Mouse (Mus musculus): ENCODE measurements around the gene Ncam1.

DNA sequence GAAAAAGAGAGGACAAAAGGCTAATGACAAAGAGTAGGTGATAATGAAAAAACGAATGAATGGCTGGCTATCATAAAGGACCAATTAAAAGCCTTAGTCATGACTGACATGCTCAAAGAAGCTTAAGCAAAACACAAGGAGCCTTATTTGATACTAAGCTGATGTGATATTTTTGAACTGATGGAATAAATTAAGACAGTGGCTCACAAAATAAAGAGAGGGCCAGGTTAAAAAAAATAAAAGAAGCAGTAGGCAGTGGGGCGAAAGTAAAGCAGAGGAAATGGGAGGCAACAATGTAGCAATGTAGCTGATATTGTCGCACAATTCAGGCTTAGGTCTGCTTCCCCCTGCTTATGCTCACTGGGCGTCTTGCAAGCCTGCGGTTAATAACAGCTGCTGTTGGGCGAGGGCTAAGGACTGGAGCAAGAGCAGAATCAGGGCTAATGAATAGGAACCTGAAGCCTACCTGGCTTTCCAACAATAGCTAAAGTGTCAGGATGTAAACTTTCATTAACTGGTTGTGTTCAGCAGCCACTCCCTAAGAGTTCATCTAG lies 126.0 kb downstream of the Ncam1 start:
- TF ChIP-seq EP300 (IDR thresholded peaks at IDR 0.05; ENCODE audit: low read length) (no peak), HCFC1 (IDR thresholded peaks at IDR 0.05; ENCODE audit: low read depth, low read length) (no peak), POLR2A (IDR thresholded peaks at IDR 0.05; ENCODE audit: low read depth, low read length) (no peak), RAD21 (IDR thresholded peaks at IDR 0.05; ENCODE audit: low read depth, low read length) (no peak), CTCF (conservative IDR thresholded peaks at IDR 0.05 in 1 of 2, IDR thresholded peaks at IDR 0.05 in 1 of 2; ENCODE audit: low read depth in 2 of 2, low read length in 2 of 2) (no peak), USF2 (conservative IDR thresholded peaks at IDR 0.05; ENCODE audit: low read depth, low read length) (no peak), USF1 (IDR thresholded peaks at IDR 0.05; ENCODE audit: low read depth, low read length) (no peak), RCOR1 (conservative IDR thresholded peaks at IDR 0.05; ENCODE audit: low read depth, low read length) (no peak), CHD2 (IDR thresholded peaks at IDR 0.05; ENCODE audit: low read length) (no peak), MAFK (IDR thresholded peaks at IDR 0.05; ENCODE audit: insufficient replicate concordance, low read length) (no peak), MEF2A (IDR thresholded peaks at IDR 0.05; ENCODE audit: borderline replicate concordance, low read depth, low read length) (no peak)
